Mouse (Mus musculus) thymus, adult 2 months (tissue): ENCODE data around the gene Ccser1. TPM values are rescaled to one million over a fixed set of nuclear protein-coding genes. Genes with fewer than 3 reads are reported as not detected.

Experiments used
- DNase-seq: peaks from one replicate; pipeline ENCODE4 v3.0.0; 2021
- H3K27ac ChIP-seq: fragments of 200-500 bp; 2 replicates; pipeline ENCODE4 v1.5.1; 2012; ENCODE audit warnings: low read length, control low read depth; ENCODE audit not compliant: control insufficient read depth, insufficient read depth
- H3K27me3 ChIP-seq: fragments of 200-500 bp; 2 replicates; pipeline ENCODE4 v1.6.1; 2012; ENCODE audit warnings: mild to moderate bottlenecking, low read length, moderate library complexity, mixed read lengths; ENCODE audit not compliant: control insufficient read depth, insufficient read depth
- H3K36me3 ChIP-seq: fragments of 200-500 bp; 2 replicates; pipeline ENCODE4 v1.6.1; 2012; ENCODE audit warnings: mild to moderate bottlenecking, low read length, moderate library complexity; ENCODE audit not compliant: control insufficient read depth, insufficient read depth
- H3K4me1 ChIP-seq: fragments of 200-500 bp; replicated peaks from 2 replicates; pipeline ENCODE4 v1.6.1; 2012; ENCODE audit warnings: low read length; ENCODE audit not compliant: control insufficient read depth, insufficient read depth
- H3K4me3 ChIP-seq: fragments of 200-500 bp; 2 replicates; pipeline ENCODE4 v1.5.1; 2012; ENCODE audit warnings: mild to moderate bottlenecking, low read length, control low read depth, moderate library complexity; ENCODE audit not compliant: control insufficient read depth, insufficient read depth
- CTCF ChIP-seq: fragments of 200-500 bp; IDR thresholded peaks from 2 replicates; pipeline ENCODE4 v1.5.1; 2012; ENCODE audit warnings: mild to moderate bottlenecking, control low read depth, low read length, moderate library complexity, borderline replicate concordance; ENCODE audit not compliant: control insufficient read depth, poor library complexity, insufficient read depth; ENCODE audit errors: extremely low read depth
- POLR2A ChIP-seq: fragments of 200-500 bp; IDR thresholded peaks from 2 replicates; pipeline ENCODE4 v1.6.1; 2012; ENCODE audit warnings: mild to moderate bottlenecking, low read length, control low read depth, moderate library complexity; ENCODE audit not compliant: control insufficient read depth, poor library complexity, insufficient read depth; ENCODE audit errors: extremely low read depth
- WGBS: fragments of 180-500 bp; shearing (Covaris S2); methylation state at CpG from one replicate; pipeline ENCODE4 v1.1.7; 2018; 5-methylcytosine and 5-hydroxymethylcytosine counted together
- polyA plus RNA-seq: library from polyadenylated mRNA; depleted of rRNA; stranded (reverse); fragments of >200 nt; gene quantifications from 2 replicates; pipeline ENCODE4 v1.2.3, GENCODE M21; 2012

The Ccser1 gene
- polyA plus RNA-seq, 1 experiment: 1.6 TPM

DNA sequence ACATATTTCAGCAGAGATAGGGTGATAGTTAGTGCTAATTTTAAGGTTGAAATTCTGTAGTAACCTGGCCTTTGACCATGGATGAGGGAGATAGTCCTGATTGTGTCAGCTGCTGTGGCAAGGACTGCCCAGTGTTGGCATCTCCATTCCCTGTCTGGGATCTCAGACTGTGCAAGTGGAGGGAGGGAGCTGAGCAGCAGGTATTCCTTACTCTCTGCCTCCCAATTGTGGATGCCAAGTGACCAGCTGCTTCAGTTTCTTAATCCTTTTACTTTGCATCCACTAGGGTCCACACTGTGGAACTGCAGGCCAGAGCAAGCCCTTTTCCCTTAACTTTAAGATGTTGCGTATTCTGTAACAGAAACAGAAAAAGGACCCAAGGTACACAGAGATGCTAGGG is 154.3 kb downstream of the Ccser1 start:
- WGBS: 98% methylated on average over 1 of the region's 1 CpGs
- H3K27me3 ChIP-seq: no peaks in the 10 kb centered on the region

DNA sequence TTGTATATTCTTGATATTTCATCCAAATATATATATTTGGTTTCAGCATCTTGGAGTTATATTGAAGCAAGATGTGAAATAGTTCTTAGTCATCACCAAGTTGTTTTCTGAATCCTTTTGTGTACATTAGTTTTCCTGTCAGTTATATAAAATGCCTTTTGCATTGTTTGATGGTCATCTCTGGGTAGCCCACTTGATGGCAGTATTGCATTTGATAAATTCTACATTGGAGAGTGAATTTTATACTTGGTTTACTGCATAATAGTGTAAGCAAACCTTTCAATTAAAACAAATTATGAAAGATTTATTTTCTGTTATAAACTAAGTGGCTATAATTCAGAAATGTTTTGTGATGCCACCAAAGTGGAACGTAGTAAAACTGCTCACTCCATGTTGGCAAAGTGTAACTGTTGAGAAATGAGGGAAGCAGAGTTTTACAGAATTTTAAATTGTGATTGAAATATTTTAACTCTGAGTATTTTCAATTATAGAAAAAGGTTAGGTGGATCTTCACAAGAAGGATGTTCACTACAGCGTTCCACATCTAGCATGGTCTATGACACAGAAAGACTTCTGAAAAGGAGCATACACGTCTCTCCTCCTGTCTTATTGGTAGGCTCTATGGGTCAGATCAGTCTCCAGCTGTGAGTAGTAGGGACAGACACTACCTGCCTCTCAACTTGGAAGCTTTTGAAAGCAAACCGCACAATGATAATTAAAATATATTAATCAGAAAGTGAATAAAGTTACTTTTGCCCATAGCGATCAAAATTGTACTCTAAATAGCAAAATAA is 167.1 kb downstream of the Ccser1 start:
- no peak for DNase-seq
- 95% methylated on average over 5 of the region's 5 CpGs for WGBS
- H3K36me3 ChIP-seq: no peaks in the 10 kb centered on the region
- no peak overlapping the region for H3K27ac ChIP-seq
- TF ChIP-seq POLR2A (no peak), CTCF (no peak)
- H3K27me3 ChIP-seq: no peaks in the 10 kb centered on the region
- no peaks in the 10 kb centered on the region for H3K4me1 ChIP-seq
- H3K4me3 ChIP-seq: no peak overlapping the region

More for the DNA sequence above, 154.3 kb downstream of the Ccser1 start:
- H3K27ac ChIP-seq: no peak overlapping the region
- no peak for DNase-seq
- TF ChIP-seq CTCF (no peak), POLR2A (no peak)
- H3K4me3 ChIP-seq: no peak overlapping the region
- no peaks in the 10 kb centered on the region for H3K36me3 ChIP-seq
- H3K4me1 ChIP-seq: no peaks in the 10 kb centered on the region; the same call in 1 of the 2 replicates

DNA sequence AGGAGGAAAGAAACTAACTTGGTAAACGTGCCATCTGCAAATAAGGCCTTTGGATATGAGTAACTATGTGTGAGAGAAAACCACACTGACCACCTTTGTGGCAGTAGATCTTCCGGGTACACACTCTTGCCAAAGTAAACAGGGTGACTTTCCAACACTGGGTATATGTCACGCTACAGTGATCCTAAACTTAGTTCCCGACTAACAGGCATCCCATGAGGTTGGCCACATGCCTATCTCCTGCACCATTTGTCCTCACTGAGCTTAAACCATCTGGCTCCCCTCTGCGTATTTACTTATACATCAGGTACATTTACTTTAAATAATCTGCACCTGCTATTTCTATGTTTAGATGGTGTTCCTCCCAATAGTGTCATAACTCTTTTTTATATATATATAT is 183.6 kb downstream of the Ccser1 start:
- no peaks in the 10 kb centered on the region for H3K36me3 ChIP-seq
- H3K4me1 ChIP-seq: no peaks in the 10 kb centered on the region
- WGBS: 87% methylated on average over 5 of the region's 5 CpGs
- no peaks in the 10 kb centered on the region for H3K27me3 ChIP-seq
- DNase-seq: no peak
- no peak overlapping the region for H3K4me3 ChIP-seq
- TF ChIP-seq CTCF (no peak), POLR2A (no peak)
- no peak overlapping the region for H3K27ac ChIP-seq

DNA sequence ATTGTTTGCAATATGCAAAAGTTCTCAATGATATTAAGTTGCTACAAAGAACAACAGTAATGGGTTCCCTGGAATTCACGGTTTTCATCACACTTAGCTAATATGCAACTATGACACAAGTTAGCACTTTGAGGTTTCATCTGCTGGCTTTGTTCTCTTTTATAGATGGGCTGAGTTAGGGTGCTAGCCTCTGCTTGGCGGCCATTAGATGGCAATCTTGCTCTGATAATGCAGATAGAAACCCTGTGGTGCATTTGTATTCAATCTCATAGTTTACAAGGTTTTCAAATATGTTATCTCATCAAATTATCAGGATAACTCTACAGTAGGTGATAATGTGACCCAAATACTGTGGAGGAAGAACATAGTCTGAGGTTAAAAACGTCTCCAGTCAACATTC is 202.4 kb downstream of the Ccser1 start:
- TF ChIP-seq CTCF (no peak), POLR2A (no peak)
- no peaks in the 10 kb centered on the region for H3K27me3 ChIP-seq
- H3K4me3 ChIP-seq: no peak overlapping the region
- no peak for DNase-seq
- H3K4me1 ChIP-seq: no peaks in the 10 kb centered on the region
- H3K36me3 ChIP-seq: no peaks in the 10 kb centered on the region
- H3K27ac ChIP-seq: no peak overlapping the region
- 21% methylated on average over 3 of the region's 3 CpGs for WGBS

DNA sequence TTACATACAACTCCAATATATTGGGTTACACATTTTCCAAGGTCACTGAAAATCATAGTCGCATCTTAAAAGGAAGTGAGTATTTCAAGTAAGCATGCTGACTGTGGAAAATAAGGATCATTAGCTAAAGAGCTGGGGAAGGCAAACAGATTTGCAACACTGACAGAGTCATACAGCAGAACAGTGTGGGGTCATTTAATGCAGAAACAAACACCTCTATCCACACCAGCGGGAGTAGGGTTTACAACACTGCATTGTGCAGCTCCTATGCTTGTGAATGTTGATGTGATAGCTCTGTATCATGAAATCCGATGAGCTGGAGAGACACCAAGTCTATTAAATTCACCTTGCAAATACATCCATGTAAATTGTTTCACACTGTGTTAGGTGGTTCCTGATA is 202.9 kb downstream of the Ccser1 start:
- H3K4me1 ChIP-seq: no peaks in the 10 kb centered on the region
- no peak overlapping the region for H3K4me3 ChIP-seq
- TF ChIP-seq POLR2A: no peak
- TF ChIP-seq CTCF: no peak
- 84% methylated on average over 3 of the region's 3 CpGs for WGBS
- no peaks in the 10 kb centered on the region for H3K36me3 ChIP-seq
- H3K27me3 ChIP-seq: no peaks in the 10 kb centered on the region
- DNase-seq: no peak
- H3K27ac ChIP-seq: no peak overlapping the region

DNA sequence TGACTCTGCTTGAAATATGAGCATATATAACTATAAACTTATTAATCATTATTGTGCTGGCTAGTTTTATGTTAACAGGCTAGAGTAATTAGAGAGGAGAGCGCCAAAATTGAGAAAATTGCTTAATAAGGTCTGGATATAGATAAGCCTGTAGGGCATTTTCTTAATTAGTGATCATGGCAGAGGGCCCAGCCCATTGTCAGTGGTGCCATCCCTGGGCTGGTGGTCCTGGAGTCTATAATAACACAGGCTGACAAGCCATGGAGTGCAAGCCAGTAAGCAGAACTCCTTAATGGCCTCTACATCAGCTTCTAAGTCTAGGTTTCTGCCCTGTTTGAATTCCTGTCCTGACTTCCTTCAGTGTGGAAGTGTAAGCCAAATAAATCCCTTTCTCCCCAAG is 206.9 kb downstream of the Ccser1 start:
- 95% methylated on average over 1 of the region's 1 CpGs for WGBS
- DNase-seq: no peak
- no peak overlapping the region for H3K4me3 ChIP-seq
- H3K36me3 ChIP-seq: no peaks in the 10 kb centered on the region
- H3K27me3 ChIP-seq: no peaks in the 10 kb centered on the region
- TF ChIP-seq CTCF: no peak
- TF ChIP-seq POLR2A: no peak
- no peaks in the 10 kb centered on the region for H3K4me1 ChIP-seq
- H3K27ac ChIP-seq: no peak overlapping the region

DNA sequence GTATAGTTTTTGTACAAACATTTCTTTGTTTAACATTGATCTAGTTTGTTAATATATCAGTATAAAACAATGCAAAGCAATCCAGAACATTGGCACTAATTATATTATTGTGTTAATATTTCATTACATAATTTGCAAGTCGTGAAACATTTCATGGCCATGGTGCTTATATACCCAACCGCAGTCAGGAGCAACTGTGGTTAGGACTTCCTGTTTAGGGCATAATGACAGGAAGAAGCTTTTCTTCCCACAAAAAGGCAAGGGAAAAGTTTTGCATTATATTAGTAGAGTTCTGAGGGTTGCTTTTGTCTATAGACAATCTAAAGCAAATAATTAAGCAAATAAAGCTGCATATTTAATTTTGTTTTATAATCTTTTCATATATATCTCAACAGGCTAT is 247.4 kb downstream of the Ccser1 start:
- H3K27ac ChIP-seq: no peak overlapping the region
- TF ChIP-seq CTCF: no peak
- TF ChIP-seq POLR2A: no peak
- 4% methylated on average over 2 of the region's 2 CpGs for WGBS

More for the DNA sequence above, 247.4 kb downstream of the Ccser1 start:
- H3K36me3 ChIP-seq: no peaks in the 10 kb centered on the region
- no peak for DNase-seq
- no peaks in the 10 kb centered on the region for H3K4me1 ChIP-seq
- no peak overlapping the region for H3K4me3 ChIP-seq
- H3K27me3 ChIP-seq: no peaks in the 10 kb centered on the region
